Mouse (Mus musculus) cerebellum, adult 11 months (tissue): Measurements from ENCODE around the gene Pof1b.

ENCODE experiments used
- DNase-seq: peaks from one replicate; pipeline ENCODE4 v3.0.0; 2022

Pof1b gene

DNA sequence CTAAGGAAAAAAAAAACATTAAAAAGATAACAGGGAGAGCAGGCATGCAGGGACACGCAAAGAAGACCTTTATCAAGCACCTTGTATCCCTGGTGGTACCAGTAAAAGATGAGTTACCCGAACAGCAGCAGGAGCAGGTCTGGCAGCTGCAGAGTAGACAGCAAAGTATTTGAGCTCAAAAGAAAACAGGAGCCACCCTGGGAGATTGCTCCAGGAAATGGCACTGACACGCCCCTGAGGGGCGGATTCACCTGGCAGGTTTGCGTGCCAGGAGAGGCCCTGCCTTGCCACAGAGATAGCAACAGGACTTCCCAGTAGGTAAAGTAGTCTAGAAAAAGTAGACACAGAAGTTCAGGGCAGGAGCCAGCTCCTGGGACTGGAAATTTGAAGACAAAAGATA, at the start of gene Pof1b:
Gene Pof1b (minus strand): TSS at position 144 of the 400 bp plus-strand sequence.
- no peak for DNase-seq

DNA sequence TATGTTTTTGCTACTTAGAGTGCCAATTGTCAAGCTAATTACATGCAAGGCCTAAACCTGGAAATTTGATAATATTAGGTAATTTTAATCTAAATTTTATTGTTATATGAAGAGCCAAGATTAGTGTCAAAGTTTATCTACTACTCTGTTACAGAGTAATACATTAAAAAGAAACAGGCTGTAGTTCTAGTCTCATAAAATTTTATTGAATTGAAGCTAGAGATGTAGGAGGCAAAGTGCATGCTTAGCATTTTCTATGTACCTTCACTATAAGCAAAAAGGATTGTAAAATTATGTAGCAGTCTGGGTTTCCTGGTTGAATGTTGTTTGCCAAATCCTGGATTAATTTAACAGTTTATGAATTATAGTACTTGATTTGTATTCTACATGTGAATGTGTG, 18.1 kb upstream of the Pof1b start:
- no peak for DNase-seq

- no peak for DNase-seq
Measured at GRCm38 (mm10) chrX:112694392-112694791, 4.1 kb downstream of the Pof1b start.

DNA sequence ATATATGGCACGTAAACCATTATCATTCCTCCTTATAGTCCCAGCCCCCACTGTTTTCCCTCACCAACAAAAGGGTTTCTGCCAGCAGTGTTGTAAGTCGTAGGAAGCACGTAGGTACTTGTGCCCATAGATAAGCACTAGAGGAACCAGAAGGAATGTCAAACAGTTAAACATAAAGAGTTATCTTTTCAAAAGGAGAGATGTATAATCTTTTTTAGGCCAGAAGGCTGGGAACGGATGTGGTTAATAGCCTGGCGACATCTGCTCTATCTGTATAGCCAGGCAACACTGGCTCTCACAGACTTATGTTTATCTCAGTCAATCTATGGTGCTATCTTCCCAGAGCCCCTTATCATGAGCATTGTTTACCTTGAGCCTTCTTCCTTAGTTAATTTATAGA, 17.8 kb downstream of the Pof1b start:
- DNase-seq, result no peak

GRCm38 (mm10) chrX:112675525-112675924, 22.9 kb downstream of the Pof1b start:
- no peak for DNase-seq

DNA sequence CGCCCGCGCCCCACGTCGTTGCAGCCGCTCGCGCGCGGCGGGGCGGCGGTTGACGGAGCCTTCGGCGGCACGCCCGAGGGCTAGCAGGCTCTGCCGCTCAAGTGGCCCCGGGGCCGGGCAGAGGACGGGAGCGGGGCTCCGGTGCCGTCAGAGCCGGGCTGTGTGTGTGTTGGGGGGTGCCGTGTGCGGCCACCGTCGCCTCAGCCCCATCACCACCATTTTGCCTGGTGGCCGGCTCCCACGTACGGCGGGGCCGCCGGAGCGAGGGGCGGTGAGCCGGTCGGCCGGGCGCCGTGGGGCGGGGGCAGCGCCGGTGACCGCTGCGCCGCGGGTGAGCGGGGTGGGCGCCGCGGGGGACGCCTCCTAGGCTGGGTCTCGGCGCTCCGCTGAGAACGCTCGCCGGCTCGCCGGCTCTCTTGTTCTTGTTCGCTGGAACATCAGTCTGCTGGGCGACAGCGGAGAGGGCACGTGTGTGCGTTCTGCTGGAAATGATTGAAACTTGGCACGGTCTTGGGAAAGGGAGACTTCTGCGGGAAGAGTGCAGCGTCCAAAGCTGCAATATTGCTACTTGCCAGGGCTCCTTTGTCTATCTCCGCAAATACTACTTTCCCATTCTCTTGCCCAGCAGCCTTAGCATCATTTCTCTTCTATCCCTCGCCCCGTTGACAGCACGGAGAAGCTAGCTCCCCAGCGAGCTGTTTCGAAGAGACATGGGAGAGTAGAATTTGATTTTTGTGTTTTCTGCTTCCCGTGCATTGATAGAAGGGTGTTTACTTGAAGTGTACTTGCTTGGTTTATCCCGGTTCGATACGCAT, 96.9 kb downstream of the Pof1b start:
- peak; percentile 29 for DNase-seq

DNA sequence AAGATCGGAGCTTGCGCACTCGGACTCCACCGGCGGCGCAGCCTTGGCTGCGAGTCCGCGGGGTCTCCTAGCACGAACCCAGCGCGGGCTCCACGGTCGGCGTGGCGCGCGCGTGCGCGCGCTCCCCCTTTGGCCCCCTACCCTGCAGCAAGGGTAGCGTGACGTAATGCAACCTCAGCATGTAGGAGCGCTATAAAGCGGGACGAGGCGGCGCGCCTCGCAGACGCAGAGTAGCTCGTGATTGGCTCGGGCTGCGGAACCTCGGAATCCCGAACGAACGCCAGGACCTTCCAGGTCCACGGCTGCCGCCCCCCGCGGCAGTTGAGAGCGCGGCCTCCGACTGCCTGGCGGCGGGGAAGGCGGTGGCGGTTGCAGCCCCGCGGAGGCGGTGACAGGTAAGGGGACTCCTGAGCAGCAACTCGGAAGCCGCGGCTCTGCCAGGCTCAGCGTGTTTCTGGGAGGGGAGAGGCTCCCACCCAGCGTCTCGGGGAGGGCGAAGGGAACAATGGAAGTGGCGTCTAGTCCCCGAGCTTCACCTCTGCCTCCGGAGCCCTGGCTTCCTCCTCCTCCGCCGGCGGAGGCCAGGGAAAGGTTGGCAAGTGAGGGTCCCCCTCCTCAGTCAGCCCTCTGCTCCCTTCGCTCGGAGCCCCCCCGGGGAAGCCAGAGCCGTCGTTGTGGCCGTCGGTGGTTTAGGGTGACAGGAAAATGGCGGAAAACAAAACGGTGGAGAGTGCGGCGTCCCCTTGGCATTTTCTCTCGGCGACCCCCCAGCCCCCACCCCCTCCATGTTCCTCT, 97.7 kb downstream of the Pof1b start, which contains the start of gene Zfp711:
Gene Zfp711 (plus strand): TSS at position 16 of the 795 bp plus-strand sequence.
- DNase-seq, result peak; percentile 52
